ENCODE assay signal across 14 mouse cellular contexts in the genomic region with DNA sequence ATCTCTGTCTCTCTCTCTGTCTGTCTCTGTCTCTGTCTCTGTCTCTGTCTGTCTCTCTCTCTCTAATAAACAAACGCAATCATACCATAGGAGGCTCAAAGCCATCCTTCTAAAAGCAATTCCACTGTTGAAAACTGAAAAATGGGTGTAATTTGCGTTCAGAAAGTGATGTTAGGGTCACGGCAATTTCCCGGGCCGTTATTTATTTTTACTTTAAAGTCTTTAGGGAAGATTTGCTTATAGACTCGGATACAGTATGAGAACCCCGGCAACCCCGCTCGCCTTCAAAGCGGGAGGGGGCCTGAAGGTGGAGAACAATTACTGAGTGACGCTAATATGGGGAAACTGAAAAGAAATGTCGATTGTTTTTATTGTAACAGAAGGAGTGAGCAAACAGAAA. TPM values are rescaled to one million over a fixed set of nuclear protein-coding genes. Genes with fewer than 3 reads are reported as not detected.
DNase-seq lines count a peak whose midpoint lies in the region; ATAC-seq lines count a peak whose summit lies in the region.
"Had no signal": no experiment of that assay in that cellular context is flagged by ENCODE, and none has a peak within 500 bp of the region (broad histone marks: within the 10 kb centered on the region; RNA-seq: fewer than 3 reads in every experiment).

No protein-coding gene starts in this region.

- peaks cover 8 to 21% of the 10 kb centered on the region in 2 experiments; a peak in 1 of 4 replicates for H3K4me1 ChIP-seq in heart, embryonic 14.5 days (ENCODE audit: control insufficient read depth in 2 of 2, insufficient read depth in 2 of 2, low read length in 2 of 2)
- peaks cover 28% of the 10 kb centered on the region for H3K4me1 ChIP-seq in lung, embryonic 15.5 days
- peaks cover 30% of the 10 kb centered on the region for H3K4me1 ChIP-seq in embryonic facial prominence, embryonic 15.5 days
- peaks cover 14% of the 10 kb centered on the region for H3K4me1 ChIP-seq in neural tube, embryonic 13.5 days (replicated peaks)

- H3K27ac ChIP-seq in heart, embryonic 14.5 days (replicated peaks in 1 of 2; ENCODE audit: control insufficient read depth in 1 of 2, insufficient read depth in 1 of 2, low read depth in 2 of 2, low read length in 2 of 2): no peak overlapping the region
- H3K27ac ChIP-seq in lung, embryonic 15.5 days: no peak overlapping the region
- H3K27ac ChIP-seq in embryonic facial prominence, embryonic 15.5 days (replicated peaks): 0 out of 2 replicates have a peak overlapping the region, but pooled peaks have one; percentile 34
- H3K27ac ChIP-seq in neural tube, embryonic 13.5 days (replicated peaks): no peak overlapping the region

- H3K4me2 ChIP-seq in heart, embryonic 14.5 days (ENCODE audit: low read length): peak overlapping the region; percentile 54
- H3K4me2 ChIP-seq in lung, embryonic 15.5 days: peak overlapping the region; percentile 42
- H3K4me2 ChIP-seq in embryonic facial prominence, embryonic 15.5 days (replicated peaks): peak overlapping the region; percentile 44
- peak overlapping the region; percentile 30; the same call in 1 of the 2 replicates for H3K4me2 ChIP-seq in neural tube, embryonic 13.5 days

- ATAC-seq in heart, embryonic 14.5 days (ENCODE audit: insufficient number of reproducible peaks, insufficient read depth, low FRiP score, low read depth): no peak
- ATAC-seq in lung, embryonic 15.5 days (ENCODE audit: borderline replicate concordance, extremely low read depth, low FRiP score, low TSS enrichment): no peak
- ATAC-seq in embryonic facial prominence, embryonic 15.5 days (ENCODE audit: insufficient number of reproducible peaks, low FRiP score, low TSS enrichment, low read depth): no peak
- ATAC-seq in neural tube, embryonic 13.5 days (ENCODE audit: low read depth): no peak

- H3K27me3 ChIP-seq in heart, embryonic 14.5 days (ENCODE audit: control insufficient read depth, insufficient read depth, low read length): peaks cover 100% of the 10 kb centered on the region
- H3K27me3 ChIP-seq in lung, embryonic 15.5 days: peaks cover 98% of the 10 kb centered on the region
- H3K27me3 ChIP-seq in embryonic facial prominence, embryonic 15.5 days: peaks cover 97% of the 10 kb centered on the region
- H3K27me3 ChIP-seq in neural tube, embryonic 13.5 days: peaks cover 100% of the 10 kb centered on the region

- H3K9ac ChIP-seq in heart, embryonic 14.5 days (ENCODE audit: low read length): no peak overlapping the region
- no peak overlapping the region for H3K9ac ChIP-seq in lung, embryonic 15.5 days
- H3K9ac ChIP-seq in embryonic facial prominence, embryonic 15.5 days: no peak overlapping the region
- H3K9ac ChIP-seq in neural tube, embryonic 13.5 days: no peak overlapping the region

- WGBS in heart, embryonic 14.5 days: 5% methylated on average over 12 of the region's 12 CpGs
- 2% methylated on average over 12 of the region's 12 CpGs for WGBS in lung, embryonic 15.5 days
- 2% methylated on average over 12 of the region's 12 CpGs for WGBS in embryonic facial prominence, embryonic 15.5 days
- WGBS in neural tube, embryonic 13.5 days: 1% methylated on average over 12 of the region's 12 CpGs

- DNase-seq in heart, adult 18-20 months: no peak
- DNase-seq in lung, postnatal 10 days: no peak
- DNase-seq in embryo, embryonic 10 days (ENCODE audit: low spot score): no peak
- no peak for DNase-seq in cerebellum, adult 9-11 months
- DNase-seq: adrenal gland, adult 2 months; kidney, adult 2 months; layer of hippocampus, postnatal 36 days; thymus, postnatal 25 days had no signal

- H3K4me3 ChIP-seq in heart, embryonic 14.5 days (ENCODE audit: control insufficient read depth in 1 of 2, insufficient read depth in 1 of 2, low read depth in 1 of 2, low read length in 2 of 2): peak overlapping the region in 1 of 2 experiments; percentile 20; a peak in 1 of 4 replicates
- peak overlapping the region; percentile 24; the same call in 1 of the 2 replicates for H3K4me3 ChIP-seq in lung, embryonic 15.5 days
- peak overlapping the region; percentile 40 for H3K4me3 ChIP-seq in embryonic facial prominence, embryonic 15.5 days (replicated peaks)
- peak overlapping the region; percentile 17; the same call in 1 of the 2 replicates for H3K4me3 ChIP-seq in neural tube, embryonic 13.5 days

- no peaks in the 10 kb centered on the region for H3K9me3 ChIP-seq in heart, embryonic 14.5 days (ENCODE audit: control insufficient read depth, low read length)
- no peaks in the 10 kb centered on the region for H3K9me3 ChIP-seq in lung, embryonic 15.5 days
- no peaks in the 10 kb centered on the region for H3K9me3 ChIP-seq in embryonic facial prominence, embryonic 15.5 days (replicated peaks)
- no peaks in the 10 kb centered on the region for H3K9me3 ChIP-seq in neural tube, embryonic 13.5 days

- H3K36me3 ChIP-seq in heart, embryonic 14.5 days (ENCODE audit: control insufficient read depth, insufficient read depth, low read length): no peaks in the 10 kb centered on the region
- H3K36me3 ChIP-seq in lung, embryonic 15.5 days: no peaks in the 10 kb centered on the region
- no peaks in the 10 kb centered on the region for H3K36me3 ChIP-seq in embryonic facial prominence, embryonic 15.5 days
- no peaks in the 10 kb centered on the region for H3K36me3 ChIP-seq in neural tube, embryonic 13.5 days

RNA-seq across cellular contexts. Expression of a gene that starts 0.6 kb away (rescaled TPM):
- polyA plus RNA-seq in heart, embryonic 14.5 days (2014; fragmentation: Nextera tagmentation; extraction: Ambion mirVana): 0.04 TPM in 1 of 2 replicates, not detected in the other
- under 1 TPM; 0.07 to 0.64 TPM for total RNA-seq in heart, adult 18-20 months (2021)
- 0.67 and 0.90 TPM in 2 replicates for polyA plus RNA-seq in lung, embryonic 15.5 days (2015; fragmentation: Nextera tagmentation; extraction: Ambion mirVana)
- polyA plus RNA-seq in embryonic facial prominence, embryonic 15.5 days (2015; fragmentation: Nextera tagmentation; extraction: Ambion mirVana): 7.6 and 11.7 TPM in 2 replicates
- 0.56 and 2.2 TPM in 2 replicates for polyA plus RNA-seq in neural tube, embryonic 13.5 days (2015; fragmentation: Nextera tagmentation; extraction: Ambion mirVana)
- total RNA-seq: adrenal gland, adult 2 months; granulocyte monocyte progenitor cell, adult 5-6 weeks; layer of hippocampus, postnatal 36 days; monocyte, adult 5-6 weeks had no signal
- polyA plus RNA-seq: adrenal gland, adult 2 months; kidney, adult 2 months had no signal
